Mouse (Mus musculus) frontal cortex, postnatal 36 days (tissue): Measurements from ENCODE around the gene Kmo.

Experiments used
- DNase-seq, 2 experiments: peaks; one replicate each; pipeline ENCODE4 v3.0.0; 2022; ENCODE audit warnings: low spot score in 2 of 2

Gene Kmo

DNA sequence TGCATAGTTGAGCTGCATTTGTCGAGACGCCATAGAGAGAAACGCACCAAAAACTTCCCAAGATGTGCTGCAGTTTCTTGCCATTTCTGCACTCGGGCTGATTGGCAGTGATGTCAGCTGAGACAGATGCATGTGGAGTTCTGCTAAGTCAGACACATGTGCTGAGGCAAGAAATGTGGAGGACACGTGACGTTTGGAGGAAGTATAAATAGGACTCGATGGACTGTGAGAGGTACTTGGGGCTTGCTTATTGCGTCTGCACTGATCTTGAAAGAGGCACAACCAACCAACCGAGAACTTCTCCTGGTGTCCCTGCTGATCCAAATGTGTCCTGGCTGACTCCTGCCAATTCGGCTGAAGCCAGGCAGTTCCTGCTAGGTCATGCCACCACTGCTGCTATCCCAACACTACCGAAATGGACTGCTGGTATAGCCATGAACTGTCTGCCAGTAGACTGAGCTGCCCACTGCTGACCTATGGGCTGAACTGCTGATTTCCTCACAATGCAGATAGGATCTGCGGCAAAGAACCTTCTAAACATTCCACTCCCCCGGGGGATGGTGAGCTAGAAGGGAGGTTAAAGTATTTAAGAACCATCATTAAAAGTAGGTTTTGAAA, at the start of gene Kmo:
Gene Kmo, plus strand, starts transcription at position 568 of the 618 bp plus-strand sequence.
- DNase-seq = no peak

DNA sequence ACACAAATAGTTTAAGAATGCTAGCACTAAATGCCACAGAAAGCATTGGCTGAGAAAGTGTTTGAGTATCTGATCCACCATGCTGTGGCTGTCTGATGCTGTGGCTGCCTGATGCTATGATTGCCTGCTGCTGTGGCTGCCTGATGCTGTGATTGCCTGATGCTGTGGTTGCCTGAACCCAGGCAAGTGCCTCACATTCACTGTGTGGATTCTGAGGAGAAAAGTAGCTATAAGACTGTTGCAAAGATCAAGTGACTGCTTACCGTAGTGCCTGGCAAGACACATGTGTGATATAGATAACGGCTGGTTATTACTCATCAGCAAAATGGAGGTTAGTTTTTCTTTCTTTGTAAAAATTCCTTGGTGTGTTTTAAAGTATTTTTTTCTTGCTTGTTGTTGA, 46.1 kb upstream of the Kmo start:
- DNase-seq = no peak

DNA sequence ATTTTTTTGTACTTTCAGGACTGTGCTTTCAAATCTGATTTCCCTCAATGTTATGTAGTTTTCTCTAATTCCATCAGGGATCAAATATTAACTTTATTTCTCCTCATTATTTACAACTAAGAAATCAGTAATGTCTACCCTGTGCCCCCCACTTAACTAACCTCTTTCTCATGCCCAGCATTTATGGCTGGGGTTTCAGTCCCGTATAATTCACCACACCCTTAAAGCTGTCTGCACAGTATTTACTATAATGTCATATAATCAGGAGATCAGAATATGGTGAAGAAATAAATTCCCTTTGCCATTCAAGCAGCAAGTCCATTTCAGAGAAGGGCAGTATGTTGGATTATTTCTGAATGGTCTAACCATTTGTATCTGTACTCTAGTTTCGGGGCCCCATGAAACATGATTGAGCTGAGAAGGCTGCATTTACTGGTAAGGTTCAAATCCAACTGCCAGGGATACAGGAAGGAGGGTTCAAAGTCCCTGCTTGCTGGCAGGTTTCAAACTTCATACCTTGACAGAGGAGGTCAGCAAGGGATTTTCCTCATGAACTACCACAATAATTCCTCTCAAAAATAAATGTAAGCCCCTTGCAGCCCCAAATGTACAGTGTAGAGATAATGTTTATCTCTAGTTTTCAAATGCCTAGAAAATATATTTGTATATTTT, 41.6 kb upstream of the Kmo start:
- no peak for DNase-seq

DNA sequence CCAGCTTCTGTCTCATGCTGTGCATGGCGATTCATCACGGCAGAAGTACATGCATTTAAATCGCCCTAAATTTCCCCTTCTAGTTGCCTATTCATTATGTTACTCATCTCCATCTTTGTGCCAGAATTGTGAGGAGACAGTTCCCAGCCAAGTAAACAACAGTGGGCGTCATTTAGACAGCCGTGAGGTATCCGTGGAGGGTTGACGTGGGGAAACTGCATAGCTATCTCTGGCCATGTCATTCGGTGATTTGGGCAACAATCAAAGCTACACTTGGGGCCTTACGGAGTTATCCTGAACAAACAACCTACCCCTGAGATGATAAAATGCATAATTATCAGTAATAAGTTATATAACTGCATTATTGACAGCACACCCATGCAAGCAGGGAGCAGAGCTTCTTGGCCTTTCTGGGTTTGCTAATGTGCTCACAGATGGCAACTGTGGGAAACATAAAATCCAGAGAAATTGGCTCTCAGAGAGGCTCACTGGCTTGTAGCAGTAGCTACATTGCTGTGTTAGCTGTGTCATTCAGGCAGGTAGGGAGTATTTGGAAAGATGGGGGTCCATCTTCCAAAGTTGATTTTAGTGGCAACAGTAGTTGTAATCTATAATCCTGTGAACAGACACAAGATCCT, 40.5 kb upstream of the Kmo start:
- peak; percentile 35 to 44 for DNase-seq

DNA sequence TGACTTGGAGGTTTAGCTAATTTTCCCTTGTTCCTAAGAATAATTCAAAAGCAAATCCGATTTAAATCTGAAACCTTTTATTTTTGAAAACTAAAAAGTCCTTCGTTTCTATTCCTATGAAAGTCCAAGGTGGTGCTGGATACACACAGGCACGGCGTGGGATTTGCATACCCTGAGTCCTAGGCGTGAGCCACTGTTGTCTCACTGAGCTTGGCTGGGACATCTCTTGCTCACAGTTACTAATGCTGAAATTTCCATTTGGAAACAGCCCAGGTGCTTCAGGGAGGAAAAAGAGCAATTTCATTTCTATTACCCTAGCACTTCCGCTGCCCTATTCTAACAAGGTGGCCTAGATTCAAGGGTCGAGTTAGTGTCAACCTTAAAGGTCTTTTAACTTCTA, 39.8 kb upstream of the Kmo start:
- peak; percentile 14 for DNase-seq

DNA sequence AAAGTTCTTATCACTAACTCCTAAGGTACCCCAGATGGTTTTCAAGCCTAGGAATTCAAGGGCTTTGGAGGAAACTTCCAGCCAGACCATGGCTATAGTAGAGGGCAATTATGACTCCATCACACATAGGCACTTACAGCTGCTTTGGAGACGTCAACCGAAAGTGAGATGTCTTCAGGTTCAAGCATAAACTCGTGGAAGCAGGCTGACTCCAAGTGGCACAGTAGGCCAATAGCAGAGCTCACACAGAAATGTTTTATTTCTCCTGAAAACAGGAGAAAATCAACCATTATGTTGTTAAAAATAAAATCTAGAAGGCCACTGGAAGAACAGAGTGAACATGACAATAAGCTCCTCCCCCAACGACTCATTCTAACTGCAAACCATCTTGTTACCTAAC, 37.4 kb upstream of the Kmo start:
- no peak for DNase-seq

DNA sequence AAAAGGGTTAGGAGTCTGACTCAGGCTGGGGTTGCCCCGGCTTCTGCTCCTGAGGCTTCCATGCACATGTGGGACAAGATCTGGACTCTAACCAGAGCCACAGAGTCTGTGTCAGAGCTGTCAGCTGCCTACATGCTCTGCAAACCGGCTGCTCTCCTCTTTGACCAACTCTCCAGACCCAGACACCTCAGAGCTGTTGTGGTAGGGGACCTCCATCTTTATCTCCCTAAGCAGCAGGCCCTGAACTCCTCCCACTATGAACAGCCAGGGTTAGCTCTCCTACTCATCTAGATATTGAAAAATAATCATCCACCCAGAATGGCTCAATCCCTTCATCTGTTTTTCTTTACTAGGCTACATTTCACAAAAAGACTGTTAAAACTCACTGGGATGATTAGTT, 34.9 kb upstream of the Kmo start:
- no peak for DNase-seq

DNA sequence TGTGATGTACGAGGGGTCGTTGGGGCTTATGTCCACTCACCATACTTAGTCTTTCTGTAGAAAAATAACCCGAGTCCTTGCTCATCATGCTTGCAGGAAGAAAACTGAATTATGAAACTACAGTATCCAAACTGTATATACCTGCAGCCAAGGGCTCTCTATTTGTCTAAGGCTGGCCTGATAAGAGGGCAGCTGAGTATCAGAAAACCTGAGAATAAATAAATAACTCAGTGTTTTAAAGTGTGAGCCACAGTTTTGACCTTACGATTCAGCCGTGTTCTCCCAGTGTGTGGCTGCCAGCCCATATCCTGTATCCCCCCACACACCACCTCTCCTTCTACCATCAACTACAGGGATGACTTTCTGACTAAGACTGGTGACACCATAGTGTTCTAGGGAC, 33.5 kb upstream of the Kmo start:
- DNase-seq = no peak

DNA sequence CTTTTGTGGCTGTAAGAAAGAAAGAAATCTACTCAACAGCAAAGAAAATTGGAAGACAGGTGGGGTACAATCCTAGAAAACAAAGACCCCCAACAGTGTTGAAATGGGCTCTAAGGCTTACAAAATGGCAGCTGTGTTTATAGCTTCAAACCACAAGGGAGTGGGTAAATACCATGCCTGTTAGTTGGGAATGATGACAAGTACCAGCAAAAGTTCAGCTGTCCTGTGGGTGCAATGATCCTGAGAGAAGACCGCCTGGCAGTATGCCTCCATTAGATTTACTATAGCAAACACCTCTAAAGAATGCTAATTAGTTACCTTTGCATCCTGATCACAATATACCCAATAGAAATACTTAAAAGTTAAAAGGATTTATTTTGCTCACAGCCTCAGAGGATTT, 27.3 kb upstream of the Kmo start:
- DNase-seq = no peak

DNA sequence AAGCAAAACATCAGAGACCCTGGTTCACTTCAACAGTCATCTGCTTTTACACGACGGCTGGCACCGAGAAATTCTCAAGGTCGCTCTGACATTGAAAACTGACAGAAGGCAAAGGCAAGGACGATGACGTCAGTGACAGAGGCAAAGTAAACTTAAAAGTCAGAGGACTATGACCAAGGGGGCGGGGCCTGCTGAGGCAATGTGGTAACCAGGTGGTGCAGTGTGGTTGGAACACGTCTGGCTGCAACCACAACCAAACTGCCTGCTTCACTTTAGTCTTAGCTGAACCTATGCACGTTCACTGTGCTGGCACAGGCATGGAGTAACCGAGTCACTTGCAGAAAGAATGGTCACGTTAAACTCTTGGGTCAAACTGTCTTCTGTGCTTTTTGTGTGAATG, 17.9 kb upstream of the Kmo start:
- no peak for DNase-seq

DNA sequence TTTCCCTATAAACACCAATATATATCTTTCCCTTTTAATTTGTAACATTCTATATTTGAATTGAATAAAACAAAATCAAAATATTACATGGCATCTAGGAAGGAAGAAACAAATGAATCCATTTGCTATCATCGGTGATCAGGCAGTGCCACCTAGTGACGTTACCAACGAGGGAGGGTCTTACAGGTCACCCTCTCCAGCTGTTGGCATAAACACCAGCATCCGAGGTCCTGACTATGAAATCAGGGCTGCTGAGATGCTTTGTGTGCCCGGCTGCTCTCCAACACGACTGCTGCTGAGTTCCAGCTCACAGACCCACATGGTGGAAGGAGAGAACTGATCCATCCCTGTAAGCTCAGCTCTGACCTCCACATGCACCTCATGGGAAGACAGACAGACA, 16.8 kb upstream of the Kmo start:
- no peak for DNase-seq

DNA sequence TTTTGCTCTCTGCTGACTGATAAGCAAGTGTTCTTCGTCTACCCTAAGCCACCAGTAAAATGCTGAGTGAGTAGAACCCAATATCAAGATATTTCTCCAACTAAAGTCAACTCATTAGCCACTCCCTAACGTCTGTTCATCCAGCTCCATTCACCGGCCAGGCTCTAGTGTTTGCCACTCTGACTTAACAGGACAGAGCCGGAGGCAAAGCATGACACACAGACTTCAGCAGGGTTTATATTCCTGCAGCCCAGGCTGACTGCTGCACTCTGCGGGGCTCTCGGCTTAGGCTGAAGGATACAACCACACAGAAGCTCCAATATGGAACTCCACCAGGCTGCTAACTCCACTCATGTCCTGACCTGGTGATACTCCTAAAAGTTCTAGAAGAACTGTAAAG, 12.9 kb upstream of the Kmo start:
- no peak for DNase-seq

DNA sequence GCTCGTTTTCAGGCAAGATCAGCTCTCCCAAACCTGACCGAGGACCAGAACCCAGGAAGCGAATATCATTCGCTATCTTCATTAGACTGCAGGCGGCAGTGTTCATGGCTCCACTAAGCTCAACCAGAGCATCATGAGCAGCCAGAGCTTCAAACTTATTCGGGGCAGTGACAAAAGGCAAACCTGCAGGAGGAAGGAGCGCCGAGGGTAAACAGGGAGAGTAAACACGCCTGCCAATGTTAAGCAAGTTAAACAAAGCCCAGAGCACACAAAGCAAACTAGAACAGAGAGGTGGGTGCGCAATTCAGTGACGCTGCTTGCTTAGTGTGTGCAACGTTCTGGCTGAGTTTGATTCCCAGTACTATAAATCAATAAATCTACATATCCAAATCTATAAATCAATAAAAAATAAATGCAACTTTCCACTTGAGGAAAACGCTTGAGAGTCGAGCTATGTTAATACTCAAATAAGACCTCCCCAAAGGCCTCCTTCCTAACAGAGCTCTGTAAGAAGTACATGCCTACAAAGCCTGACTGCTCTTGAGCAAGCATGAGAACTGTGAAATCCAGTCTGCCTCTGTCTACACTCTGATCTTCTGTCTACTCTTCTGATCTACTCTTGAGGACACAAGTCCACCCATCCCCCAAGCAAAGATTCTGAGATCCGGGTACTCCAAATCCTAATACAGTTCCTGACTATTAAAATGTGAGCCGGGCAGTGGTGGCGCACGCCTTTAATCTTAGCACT, 12.2 kb upstream of the Kmo start:
- no peak for DNase-seq

DNA sequence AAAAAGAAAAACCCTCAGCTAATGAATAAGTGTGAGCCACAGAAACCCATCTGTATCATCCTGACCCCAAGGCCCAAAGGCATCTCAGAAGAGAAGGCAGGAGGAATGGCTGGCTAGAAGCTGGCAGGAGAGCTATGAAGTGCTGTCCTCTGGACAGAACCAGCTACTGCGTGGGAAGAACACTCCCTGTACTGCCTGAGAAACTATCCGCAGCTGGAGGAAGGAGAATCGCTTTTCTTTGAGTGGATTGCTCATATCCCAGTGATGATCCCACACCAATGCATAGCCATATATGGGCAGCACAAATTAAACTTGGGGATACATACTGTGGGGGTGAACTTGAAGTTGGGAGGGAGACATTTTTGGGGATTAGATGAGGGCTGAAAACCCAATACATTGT, 11.5 kb upstream of the Kmo start:
- no peak for DNase-seq

DNA sequence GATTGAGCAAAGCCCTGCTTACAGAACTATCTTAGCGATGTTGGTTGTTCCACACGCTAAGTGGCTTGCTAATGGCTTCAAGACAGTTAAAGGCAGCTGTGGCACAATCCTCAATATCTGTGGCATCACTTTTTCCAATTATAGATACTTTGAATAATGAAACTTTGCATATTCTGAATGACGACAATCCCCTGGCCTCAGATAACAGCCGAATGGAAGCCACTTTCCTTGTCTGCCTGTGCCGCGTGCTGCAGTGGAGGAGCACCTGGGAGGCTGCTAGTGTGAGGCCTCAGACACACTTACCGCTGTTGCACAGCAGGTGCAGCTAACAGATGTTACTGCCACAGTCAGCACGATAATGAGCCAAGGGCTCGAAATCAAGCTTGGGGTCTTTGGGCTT, 5.2 kb upstream of the Kmo start:
- no peak for DNase-seq

DNA sequence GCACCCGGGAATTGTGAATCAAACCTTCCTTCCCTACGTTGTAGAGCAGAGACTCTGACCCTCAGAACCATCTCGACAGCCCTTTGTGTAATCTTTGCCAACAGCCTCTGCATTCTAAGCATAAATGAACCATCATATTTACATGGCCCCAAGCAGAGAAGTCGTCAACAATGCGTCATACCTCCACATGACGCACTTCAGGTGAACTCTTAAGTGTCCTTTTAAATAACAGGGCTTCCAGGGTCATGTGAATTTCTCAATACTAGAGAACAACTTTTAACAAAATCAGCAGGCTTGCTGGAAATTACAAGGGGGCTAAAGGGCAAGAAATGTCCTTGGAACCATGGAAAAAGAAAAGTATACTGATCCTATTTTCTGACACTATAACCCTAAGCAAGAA, 3.5 kb downstream of the Kmo start:
- DNase-seq = no peak

DNA sequence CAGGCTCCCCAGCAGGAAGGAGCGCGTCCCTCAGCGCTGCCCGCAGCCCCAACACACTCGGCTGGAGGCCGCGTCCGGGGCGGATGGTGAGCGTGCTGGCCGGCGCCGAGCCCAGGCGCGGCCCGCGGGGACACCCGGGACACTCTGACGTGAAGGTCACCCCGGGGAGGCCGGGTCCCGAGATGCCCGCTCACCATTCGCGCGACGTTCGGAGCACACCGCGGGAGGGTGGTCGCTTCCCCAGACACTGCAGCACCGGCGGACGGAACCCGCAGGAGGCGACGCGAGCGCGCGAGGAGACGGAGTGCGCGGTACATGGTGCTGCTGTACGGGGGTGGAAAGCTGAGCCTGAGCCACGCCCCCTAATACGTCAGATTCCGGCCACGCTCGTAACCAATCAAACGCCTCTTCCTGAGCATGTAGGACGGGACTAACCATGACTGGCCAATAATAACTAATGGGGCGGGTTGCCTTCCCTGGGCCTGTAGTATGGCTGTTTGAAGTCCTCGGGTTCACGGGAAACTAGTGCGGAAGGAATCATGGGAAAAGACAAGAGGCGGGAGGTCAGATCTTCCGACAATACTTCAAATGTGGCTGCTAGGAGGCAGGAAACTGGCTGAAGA, 5.2 kb downstream of the Kmo start, which contains the start of gene Fh1:
Gene Fh1, minus strand, starts transcription at position 379 of the 623 bp plus-strand sequence.
- peak; percentile 95 to 97 for DNase-seq

DNA sequence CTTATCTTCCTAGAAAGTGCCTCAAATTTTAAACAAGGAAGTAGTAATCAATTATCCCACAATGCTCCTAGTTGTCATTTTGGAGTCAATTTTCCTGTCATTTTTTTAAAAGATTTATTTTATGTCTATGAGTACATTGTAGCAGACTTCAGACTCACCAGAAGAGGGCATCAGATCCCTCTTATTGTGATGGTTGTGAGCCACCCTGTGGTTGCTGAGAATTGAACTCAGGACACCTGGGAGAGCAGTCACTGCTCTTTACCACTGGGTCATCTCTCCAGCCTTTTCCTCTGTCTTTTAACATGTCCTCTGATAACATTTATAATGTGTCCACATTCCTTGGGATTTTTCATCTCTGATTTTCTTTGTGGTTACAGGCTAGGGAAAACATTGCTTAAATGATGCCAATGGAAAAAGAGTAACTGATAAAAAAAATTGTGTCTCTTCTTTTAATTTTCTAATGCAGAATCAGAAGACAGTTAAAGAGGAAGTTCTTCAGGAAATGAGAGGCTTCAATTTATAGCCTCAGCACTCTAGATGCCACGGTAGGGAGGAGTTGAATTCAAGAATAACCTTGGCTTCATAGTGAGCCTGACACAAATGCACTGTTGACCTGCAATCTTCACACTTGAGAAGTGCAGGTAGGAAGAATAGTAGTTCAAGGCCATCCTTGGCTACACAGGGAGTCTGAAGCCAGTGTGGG, 6.0 kb downstream of the Kmo start:
- DNase-seq = no peak

DNA sequence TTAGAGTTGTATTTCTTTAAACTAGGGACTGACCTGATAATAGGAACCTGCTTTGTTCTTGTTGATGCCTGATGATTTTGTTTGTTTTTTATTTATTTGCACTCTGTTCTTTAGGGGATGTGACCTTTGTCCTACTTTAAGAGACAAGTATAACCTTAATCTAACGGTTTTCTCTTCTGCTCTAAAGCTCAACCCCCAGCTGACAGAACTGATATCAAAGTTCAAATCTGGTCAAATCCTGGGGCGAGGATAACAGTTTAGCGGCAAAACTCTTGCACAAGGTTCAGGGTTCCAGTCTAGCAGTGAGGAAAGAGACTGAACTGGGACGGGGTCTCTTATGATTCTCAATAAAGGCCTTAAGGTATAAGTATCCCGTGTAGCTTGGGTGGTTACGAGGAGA, 9.1 kb downstream of the Kmo start:
- DNase-seq = no peak

DNA sequence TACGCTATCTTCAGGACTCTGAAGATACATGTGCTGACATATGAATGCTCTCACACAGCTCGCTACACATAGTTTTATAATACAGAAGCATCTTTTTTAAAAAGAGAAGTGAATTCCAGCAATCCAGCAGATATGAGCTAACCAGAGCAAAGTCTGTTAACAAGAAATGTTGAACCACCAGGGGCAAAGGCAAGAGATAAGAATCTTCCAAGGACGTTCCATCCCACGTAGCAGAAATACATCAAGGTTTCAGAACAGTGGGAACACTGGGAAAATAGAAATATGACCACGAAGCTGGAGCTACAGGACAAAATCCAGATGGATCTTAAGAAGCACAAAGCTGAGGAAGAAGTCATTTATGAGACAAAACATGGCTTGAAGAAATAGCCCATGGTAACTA, 10.2 kb downstream of the Kmo start:
- no peak for DNase-seq

DNA sequence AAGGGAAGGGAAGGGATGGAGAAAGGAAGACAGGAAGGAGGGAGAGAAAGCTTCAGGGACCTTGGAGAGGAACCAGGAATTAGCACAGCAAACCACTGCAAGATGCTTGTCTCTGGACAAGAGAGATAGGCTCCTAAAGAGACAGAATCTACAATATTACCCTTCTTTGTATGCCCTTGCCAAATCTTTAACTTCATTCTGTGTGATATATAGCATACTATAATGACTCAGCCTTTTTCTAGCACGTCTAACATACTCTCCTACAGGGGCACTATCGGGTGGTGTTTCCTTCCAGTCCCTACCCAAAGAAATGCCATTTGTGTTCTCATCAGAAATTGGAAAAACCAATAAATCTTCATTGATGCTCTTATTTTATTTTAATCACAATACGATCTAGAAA, 10.9 kb downstream of the Kmo start:
- no peak for DNase-seq
